Mouse (Mus musculus): ENCODE measurements at regions not wholly inside any gene's neighbourhood (a gene's known extent, or its start where the extent isn't known, plus 50 kb on each side); places are given as distances from the start of the nearest gene placed in this dataset.
A peak's percentile ranks its signal among the peaks of the same experiment; 100 is the strongest.

DNA sequence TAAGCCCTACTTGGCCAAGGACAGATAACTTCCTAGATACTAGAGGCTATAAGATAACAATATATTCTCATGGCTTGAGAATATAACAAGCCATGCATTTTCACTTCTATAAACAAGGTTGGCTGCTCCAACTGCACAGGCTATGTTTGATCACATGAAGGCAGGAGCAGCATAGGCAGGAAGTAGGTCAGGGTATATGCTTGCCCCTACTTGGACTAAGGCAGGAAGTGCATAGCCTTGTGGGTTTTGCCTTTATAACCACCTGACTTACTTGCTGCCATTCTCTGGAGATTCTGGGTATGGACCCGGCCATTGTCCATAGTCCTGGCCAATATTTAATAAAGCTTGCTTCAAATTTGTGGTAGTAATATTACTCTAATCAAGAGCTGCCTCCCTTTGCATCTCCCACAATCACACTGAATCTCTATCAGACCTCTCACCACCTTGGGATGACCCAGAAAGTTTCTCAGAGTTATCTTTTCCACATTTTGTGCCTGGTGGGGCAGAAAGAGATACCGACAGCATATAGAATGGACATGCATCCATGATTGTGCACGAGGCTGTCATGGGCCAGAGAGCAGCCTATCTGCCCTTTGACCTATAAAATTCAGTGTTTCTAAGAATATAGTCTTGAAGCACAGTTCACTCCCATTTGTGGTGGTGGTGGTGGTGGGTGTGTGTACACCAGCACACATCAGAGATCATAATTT is 193.7 kb upstream of the Klf3 start:
- no peak for DNase-seq (ENCODE audit: low spot score)

DNA sequence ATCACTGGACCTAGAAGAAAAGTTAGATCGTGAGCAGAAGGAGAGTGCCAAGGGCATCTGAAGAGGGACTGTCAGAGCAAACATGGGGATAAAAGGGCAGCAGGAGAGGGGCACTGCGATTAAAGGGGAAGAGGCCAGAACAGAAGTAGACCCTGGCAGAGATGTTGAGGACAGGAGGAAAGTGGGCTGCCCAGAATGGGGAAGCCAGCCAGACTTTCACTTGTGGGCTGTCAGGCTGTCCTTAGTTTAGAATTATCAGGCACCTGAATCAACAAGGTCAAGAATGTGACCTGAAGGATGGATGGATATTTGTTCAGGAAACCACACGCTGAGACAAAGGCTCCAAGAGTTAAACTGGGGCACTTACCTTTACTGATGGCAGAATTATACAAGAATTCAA is 193.0 kb upstream of the Klf3 start:
- no peak for DNase-seq (ENCODE audit: low spot score)

DNA sequence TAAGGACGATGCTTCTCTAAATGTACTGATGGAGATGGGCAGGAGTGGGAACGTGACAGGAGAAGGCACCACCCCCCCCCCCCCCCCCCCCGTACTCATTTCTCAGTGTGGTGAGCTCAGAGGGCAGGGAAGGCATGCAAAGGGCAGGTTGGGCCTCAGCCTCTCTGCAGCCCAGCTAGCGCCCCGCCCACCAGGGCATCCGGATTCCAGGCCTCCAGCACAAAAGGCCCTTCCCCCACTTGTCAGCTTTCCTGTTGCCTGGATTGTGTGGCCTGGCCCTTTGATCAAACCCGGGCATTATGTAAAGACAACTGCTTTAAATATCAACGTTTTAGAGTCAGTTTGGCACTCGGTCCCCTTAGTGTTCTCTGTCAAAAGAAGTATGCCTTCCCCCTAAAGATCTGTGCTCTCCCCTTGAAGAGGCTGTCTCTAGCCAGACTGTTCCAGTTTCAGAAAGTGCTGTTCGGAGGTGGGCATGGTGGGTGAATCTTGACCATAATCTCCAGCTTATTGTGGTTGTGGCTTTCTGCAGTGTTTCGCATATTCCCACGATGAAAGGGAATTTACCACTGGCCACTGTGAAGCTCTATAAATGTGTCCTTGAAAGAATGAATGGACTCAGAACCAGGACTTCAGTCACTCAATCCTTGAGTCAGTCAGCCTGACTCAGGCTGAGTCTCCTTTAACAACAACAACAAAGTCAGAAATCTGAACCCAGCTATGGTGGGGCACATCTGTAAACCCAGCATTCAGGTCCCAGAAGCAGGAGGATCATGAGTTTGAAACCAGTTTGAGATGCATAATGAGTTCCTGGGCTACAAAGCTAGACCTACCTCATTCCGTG is 192.4 kb upstream of the Klf3 start:
- DNase-seq (ENCODE audit: low spot score): no peak

DNA sequence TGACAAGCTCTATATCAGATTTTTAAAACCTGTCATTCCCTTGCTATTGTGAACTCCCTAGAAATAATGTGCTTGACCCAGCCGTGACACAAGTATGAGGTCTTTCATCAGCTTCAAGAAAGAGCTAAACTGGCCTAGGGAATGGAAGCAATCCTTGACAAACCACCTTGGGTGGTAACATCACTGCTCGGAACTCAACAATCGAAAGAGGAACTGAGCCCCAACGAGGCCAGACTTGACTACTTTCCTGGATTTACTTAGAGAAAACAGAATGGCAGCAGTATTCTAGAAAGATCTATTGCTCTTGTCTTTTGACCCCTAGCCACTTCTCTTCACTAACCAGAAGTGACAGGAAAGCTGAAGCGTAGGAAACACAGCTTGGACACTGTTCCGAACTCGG is 191.2 kb upstream of the Klf3 start:
- no peak for DNase-seq (ENCODE audit: low spot score)

DNA sequence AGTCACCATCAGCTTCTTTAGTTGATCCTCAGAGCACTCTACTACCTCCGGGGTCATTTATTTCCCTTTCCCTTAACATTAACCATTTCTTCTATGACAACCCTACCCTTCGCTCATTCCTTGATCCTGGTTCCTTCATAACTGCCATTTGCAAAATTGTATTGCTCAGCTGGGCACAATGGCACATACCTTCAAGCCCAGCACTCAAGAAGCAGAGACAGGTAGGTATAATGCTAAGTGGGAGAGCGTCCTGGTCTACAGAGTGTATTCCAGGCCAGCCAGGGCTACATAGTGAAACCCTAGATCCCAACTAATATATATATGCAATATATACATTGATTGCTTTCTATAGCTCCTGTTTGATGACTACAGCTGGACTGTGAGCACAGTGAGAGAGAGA is 189.5 kb upstream of the Klf3 start:
- no peak for DNase-seq (ENCODE audit: low spot score)

DNA sequence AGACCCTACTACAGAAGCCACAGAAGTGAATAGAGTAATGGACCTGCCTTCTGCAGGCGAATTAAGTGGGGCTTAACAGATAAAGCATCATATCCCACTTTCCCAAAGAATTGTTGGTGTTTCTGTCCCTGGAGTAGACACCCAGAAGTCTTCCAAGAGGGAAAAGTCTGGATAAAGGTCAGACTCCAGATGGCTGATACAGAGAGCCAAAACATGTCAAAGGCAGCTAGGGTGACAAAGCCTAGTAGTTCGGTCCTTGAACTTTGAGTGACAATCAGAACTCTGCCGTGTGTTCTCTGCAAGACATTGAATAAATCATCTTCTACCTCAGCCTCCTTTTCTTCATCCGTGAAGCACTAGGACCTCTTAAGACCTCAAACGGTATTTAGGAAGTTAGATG is 185.1 kb upstream of the Klf3 start:
- DNase-seq (ENCODE audit: low spot score): no peak

DNA sequence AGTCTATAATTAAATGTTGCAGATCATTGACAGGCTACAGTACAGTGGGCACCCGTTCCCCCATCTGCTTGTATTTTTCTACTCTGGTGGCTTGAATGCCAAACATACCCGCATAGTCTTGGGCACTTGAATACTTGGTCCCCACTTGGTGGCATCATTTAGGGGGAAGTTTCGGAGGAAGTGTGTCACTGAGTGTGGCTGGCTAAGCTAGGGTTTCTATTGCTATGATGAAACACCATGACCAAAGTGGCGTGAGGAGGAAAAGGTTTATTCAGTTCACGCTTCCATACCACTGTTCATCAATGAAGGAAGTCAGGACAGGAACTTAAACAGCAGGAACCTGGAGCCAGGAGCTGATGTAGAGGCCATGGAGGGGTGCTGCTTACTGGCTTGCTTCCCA is 183.4 kb upstream of the Klf3 start:
- DNase-seq (ENCODE audit: low spot score): no peak

DNA sequence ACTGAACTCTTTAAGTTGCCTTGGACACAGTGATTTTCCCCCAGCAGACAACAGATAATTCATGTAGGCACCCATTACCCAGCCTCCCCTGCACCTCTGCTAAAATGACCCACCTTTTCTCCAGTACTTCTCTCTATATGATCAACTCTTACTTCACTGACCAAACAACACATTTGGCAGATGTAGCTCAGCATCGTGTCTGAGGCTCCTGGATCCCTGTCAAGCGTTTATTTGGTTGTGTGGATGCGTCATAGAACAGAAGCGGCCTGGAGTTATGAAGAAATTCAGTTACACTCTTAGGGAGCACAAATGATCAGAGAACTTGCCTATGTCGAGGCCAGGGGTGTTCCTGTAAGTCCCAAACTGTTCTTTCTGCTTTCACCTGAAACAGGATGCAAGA is 182.5 kb upstream of the Klf3 start:
- DNase-seq (ENCODE audit: low spot score): no peak

DNA sequence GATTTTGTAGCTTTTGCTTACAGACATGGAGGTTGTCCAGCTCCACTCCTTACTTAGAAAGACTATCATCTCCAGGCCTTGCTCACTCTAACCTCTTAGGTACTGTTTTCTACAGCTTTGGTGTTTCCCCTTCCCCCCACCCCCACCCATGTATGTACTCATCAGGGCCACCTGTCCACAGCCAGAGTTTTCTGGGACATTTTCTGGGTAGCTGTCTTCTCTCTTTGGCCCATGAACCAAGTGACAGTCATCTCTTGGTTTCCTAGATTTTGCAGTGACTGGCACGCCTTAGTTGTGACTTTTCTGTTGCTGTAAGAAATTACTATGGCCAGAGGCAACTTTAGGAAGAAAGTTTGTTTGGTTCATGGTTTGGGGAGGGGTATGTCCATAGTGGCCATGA is 181.8 kb upstream of the Klf3 start:
- DNase-seq (ENCODE audit: low spot score): no peak

DNA sequence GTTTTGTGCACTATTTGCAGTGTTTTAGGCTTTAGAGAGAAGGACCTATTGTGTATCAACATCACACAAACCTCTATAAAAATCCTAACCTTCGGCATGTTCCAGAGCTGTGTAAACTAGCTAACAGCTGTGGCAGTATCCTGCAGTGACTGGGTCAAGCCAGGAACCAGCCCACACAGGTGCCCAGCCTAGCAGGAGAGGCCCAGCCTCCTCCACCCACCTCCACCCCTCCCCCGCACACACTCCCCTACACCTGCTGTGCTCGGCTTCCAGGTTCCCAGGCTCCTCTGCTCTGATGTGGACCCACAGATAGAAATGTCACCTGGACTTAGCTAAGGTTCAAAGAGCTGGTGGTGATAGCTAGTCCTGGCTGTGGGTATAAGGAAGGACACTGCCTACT is 179.5 kb upstream of the Klf3 start:
- no peak for DNase-seq (ENCODE audit: low spot score)

DNA sequence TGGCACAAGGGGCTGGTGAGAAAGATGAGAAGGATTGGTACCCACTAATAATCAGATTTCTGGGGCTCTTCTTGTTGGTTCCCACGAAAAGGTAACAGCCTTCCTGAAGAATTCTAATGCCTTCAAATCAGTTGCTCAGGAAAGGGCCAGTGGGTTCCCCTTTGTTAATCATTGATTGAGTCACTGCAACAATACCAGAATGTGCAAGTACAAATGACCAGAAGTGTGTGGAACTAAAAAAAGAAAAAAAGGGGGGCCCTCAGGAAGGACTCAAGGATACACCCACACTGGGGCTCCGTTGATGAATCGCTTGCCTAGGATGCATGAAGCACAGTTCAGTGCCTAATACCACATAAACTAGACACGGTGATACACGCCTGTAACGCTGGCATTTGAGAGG is 179.0 kb upstream of the Klf3 start:
- no peak for DNase-seq (ENCODE audit: low spot score)

DNA sequence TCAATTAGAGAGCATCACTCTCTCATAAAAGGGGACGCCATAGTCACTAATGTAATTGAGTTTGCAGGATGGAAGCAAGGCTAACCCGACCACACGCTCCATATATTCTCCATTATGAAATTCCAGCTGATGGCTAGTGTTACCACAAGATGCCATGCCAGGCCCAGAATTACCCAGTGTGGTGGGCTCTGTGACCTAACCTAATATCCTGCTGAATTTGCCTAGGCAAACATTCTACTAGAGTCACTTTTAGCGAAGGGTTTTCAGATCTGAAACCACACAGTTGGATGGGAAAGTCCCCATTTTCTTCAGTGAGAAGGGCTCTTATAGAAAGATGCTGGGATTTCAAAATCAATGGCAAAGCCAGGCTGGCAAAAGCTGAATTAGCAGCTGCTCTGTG is 177.8 kb upstream of the Klf3 start:
- no peak for DNase-seq (ENCODE audit: low spot score)

DNA sequence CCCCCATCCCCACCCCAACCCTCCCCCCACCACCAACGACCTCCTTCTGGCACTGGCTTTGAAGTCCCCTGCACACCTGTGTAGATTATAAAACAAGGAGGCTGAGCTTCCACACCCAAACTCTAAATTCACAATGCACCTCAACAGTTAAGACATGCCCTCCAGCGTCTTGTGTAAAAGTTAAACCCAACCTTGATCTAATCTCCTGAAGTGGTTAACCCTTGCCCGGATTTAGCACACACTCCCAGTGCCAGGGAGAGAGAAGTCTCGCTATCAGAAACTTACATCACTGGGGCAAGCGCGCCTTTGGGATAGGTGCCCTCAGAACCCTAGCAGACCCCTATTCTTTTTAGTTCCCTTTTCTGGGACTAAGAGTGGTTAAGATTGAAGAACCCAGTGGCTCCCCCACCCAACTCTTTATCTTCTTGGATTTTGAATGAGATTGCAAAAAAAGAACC is 177.3 kb upstream of the Klf3 start:
- DNase-seq (ENCODE audit: low spot score): no peak

DNA sequence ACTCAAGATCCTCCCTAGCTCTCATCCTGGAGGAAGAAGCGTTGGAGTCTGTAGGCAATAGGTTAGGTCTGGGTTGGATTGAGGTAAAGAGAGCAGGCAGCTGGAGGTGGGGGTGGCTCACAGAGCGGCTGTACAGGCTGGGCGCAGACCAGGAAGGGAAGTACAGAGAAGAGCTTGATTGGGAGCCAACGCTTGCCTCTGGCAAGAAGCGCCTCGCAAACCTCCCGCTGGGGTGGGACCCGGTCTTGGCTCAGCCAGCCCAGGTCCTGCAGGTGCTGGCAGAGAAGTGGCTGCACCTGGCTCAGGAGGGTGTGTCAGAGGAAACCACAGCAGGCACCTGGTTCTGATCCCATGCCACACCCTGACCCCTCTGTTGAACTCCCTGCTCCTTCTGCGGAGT is 176.8 kb upstream of the Klf3 start:
- DNase-seq (ENCODE audit: low spot score): no peak

DNA sequence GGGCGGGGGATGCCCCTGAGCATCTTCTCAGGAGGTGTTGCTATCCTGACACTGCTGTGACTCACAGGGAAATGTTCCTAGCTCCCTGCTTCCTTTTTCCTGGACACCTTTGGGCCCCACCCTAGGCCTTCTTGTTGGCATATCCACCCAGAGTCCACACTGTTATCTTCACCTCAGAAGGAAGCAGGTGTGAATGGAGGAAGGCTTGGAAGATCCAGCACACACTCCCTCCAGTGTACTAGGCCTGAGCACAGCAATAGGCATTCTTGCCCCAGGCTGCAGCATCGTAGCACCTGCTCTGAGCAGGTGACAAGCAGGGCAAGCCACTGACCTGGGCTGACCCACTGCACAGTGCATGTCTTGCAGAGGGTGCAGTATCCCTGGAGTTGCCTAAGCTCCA is 172.6 kb upstream of the Klf3 start:
- DNase-seq (ENCODE audit: low spot score): no peak

DNA sequence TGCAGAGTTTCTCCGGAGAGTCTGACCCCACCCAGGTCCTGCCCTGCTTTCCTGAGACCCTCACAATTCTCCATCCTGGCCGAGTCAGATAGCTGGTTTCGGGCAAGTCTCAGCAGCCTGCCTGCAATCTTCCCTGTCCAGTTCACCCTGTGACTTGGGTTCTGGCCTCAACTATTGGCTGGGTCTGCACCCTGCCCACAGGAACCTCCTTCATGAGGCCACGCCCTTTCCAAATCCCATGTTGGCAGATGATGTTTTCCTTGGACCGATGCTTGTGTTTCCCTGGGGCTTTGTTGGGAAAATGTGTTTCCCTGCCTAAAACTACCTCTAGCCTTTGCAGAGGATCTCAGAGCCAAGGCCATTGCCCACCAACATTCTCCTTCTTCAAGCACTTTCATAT is 171.0 kb upstream of the Klf3 start:
- DNase-seq (ENCODE audit: low spot score): peak; percentile 25

DNA sequence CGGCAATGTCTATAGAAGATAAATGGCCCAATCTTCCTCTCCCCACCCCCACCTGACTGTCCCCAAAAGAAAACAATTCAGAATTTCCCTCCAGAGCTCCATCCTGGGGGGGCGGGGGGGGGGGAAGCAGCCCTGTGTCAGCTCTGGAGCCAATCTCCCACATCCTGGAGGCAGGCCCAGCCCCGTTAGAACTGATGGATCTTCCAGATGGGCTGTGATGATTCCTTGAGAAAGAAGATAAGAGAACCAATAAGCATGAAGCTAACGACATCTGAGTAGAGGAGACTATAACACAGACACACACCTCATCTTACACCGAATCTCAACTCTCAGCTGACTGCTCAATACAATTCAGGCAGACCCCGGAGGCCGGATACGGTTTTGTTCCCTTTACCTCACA is 169.2 kb upstream of the Klf3 start:
- DNase-seq (ENCODE audit: low spot score): no peak

DNA sequence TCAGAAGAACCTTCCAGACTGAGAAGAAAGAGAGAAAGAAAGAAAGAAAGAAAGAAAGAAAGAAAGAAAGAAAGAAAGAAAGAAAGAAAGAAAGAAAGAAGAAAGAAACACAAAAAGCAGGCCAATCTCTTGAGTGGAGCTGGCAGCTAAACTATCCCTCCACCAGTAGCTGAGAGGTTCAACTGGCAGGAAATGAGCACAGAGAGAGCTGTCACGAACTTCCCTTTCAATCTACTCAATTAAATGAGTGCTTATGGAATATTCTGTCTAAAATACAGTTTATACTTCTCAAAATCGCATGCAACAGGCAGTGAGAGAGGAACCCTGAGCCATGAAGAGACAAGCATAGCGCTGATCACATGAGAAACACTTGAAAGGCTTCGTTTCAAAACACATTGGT is 168.5 kb upstream of the Klf3 start:
- no peak for DNase-seq (ENCODE audit: low spot score)

DNA sequence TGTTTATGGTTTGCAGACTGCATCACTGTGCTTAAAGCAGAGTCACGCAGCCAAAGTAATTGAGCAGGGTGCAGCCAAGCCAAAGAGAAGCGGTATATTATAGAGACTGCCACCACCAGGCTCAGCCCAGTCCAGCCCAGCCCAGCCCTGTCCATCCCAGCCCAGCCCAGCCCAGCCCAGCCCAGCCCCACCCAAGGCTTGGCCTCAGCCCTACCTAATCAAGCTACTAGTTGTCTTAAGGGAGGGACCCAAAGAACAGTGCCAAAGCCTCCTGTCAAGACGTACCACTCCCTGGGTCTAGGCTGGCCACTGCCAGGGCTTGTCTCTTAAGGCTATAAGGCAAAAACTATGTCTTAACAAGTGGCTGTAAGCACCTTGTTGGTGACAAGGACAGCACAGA is 166.9 kb upstream of the Klf3 start:
- no peak for DNase-seq (ENCODE audit: low spot score)

DNA sequence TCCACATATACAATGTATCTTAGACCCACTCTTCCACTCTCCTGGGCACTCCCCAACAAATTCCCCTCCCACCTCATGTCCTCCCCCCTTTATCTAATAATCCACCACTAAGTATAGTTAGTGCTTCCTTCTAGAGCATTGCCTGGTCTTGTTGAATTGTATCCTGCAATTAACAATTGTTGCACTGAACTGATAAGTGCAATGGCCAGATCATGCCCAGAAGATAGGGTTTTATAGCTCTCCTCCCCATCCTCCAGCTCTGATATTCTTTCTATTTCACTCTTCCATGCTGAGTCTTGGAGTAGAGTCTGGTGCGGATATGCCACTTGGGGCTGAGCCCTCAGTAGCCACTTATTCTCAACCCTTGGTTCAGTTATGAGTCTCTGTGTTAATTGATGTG is 159.6 kb upstream of the Klf3 start:
- no peak for DNase-seq (ENCODE audit: low spot score)

DNA sequence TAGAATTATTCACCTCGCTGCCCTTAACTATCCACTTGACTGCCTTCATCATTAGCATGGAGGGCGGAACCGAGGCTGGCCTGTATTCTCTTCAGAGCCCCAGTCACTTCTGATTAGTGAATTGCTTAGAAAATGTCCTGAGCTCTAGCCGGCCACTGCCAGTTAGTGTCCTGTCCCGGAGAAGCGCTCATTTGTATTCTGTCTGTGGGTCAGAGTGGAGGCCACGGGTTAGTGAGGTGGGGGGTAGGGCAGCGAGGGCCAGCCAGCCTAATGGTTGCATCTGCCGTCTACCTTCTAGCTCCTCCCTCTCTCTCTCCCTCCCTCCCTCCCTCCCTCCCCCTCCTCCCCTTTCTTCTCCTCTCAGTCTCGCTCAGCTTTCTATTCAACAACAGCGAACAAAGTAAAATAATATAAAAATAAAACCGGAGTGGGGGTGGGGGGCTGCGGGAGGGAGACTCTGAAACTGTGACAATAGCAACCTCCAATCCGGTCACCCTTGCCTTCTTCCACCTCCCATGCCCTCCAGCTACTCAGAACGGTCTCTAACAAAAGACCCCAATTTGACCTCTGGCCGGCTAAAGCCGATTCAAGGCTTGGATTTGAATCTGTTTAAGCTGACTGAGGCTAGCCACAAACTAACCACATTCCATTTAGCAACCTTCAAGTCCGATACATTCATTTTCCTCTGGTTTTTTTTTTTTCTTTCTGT is 155.6 kb upstream of the Klf3 start:
- no peak for DNase-seq (ENCODE audit: low spot score)

DNA sequence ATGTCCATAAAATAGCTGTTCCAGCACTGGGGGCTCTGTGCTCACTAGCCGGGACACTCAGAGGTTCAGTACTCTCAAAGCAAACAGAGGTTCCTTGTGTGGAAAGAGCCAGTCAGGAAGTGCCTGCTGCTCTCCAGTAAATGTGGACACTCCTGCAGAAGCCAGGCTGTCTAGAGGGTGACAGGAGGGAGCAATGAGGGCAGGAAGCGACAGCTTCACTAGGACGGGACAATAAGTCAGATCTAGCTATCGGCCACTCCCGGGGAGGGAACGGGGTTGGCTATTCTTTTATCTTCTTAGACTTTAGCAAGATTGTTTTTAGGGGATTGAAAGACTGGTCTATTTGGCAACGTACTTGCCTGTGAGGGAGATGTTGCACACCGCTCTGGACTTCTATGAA is 154.7 kb upstream of the Klf3 start:
- DNase-seq (ENCODE audit: low spot score): no peak

DNA sequence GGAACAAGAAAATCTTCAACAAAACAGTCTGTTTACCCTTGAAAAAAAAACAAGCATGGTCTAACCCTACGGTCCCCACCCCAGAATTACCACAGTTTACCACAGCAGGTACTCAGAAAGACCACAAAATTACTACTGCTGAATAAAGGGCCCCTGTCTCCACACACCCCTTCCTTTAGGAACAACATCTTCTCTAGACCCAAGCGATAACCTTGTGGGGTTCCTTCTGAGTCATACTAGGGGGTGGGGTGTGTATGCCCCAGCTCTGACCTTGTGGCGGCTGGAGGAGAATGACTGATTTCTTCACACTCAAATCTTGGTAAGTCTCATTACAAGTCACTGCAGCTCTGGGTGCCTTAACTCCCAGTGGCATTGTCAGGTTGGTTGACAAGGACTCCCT is 151.8 kb upstream of the Klf3 start:
- no peak for DNase-seq (ENCODE audit: low spot score)
